Mouse (Mus musculus): ENCODE measurements at regions not wholly inside any gene's neighbourhood (a gene's known extent, or its start where the extent isn't known, plus 50 kb on each side); places are given as distances from the start of the nearest gene placed in this dataset.
"Not testable (repeated sequence)": the region's sequence is repeated elsewhere in the genome, so short reads cannot be mapped to it uniquely, and the experiment has no call there.

DNA sequence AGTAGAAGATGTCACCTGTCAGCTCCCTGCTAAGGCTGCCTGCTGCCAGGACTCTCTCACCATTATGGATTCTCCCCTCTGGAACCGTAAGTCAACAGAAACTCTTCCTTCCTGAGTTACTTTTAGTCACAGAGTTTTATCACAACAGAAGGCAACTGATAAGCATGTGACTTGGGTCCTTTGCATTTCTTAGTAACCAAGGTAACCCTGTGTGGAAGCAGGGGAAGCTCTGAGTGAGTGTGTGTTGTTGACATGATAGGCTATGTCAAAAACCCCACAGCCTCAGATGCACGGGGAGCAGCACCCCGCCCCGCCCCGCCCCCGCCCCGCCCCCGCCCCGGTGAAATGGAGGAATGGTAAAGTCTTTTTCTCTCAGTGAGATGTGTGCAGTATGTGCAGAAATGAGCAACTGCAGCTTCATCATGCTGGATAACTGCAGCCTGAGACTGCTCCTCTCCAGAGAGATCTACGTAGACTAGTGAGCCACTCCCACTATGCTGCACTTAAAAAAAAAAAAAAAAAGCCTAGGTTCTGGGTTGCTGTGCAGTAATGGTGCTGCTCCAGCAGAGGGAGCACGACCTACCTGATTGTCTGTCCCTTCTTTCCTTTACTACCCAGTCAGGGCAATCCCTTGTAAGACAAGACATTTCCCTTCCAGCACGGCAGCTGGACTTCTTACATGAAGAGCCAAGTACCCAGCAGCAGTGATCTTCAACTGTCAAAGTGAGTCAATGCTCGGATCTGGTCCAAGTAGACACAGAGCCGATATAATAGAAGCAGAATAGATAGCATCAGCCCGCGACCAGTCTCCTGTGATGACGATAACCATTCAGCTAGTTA lies 92.6 kb upstream of the Zfp706 start:
- Histone ChIP-seq H3K27ac (ENCODE audit: low read length) (no peak overlapping the region), H3K4me2 (replicated peaks; ENCODE audit: low read depth, low read length) (peak overlapping the region; percentile 26; the same call in 1 of the 2 replicates), H3K9me3 (ENCODE audit: control insufficient read depth, low read depth, low read length) (no peaks in the 10 kb centered on the region), H3K36me3 (ENCODE audit: control insufficient read depth, insufficient read depth, low read length) (no peaks in the 10 kb centered on the region), H3K27me3 (ENCODE audit: control insufficient read depth, insufficient read depth, low read length) (no peaks in the 10 kb centered on the region), H3K9ac (replicated peaks; ENCODE audit: low read depth, low read length) (no peak overlapping the region), H3K4me1 (ENCODE audit: control insufficient read depth, insufficient read depth, low read length) (no peaks in the 10 kb centered on the region), H3K4me3 (ENCODE audit: low read depth, low read length) (no peak overlapping the region)
- WGBS: 33% methylated on average over 17 of the region's 17 CpGs
- 0 out of 2 replicates have a peak, but pooled peaks have one; percentile 53 for ATAC-seq (ENCODE audit: insufficient number of reproducible peaks, insufficient read depth, low FRiP score, low read depth)

DNA sequence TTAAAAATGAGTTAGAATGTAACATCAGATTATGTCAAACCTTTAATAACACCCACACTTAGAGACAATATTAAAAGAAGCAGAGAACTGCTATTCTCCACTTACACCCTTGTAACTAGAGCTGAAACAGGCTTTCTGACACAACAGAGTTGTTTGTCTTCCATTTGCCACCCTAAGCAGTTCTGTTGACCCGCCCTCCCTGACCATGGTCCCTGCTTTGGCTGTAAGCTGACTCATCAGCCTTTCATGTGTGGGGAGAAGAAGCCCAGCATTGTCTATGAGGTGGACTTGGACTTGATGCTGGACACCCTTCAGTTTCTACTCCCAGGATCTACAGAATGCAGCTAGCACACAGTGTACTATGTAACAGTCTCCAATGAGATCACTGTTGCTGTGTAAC lies 91.6 kb upstream of the Zfp706 start:
- no peak overlapping the region for H3K9ac ChIP-seq (replicated peaks; ENCODE audit: low read depth, low read length)
- H3K4me1 ChIP-seq (ENCODE audit: control insufficient read depth, insufficient read depth, low read length): no peaks in the 10 kb centered on the region
- H3K4me3 ChIP-seq (ENCODE audit: low read depth, low read length): no peak overlapping the region
- no peak overlapping the region for H3K27ac ChIP-seq (ENCODE audit: low read length)
- H3K4me2 ChIP-seq (replicated peaks; ENCODE audit: low read depth, low read length): no peak overlapping the region
- no peaks in the 10 kb centered on the region for H3K9me3 ChIP-seq (ENCODE audit: control insufficient read depth, low read depth, low read length)
- no peaks in the 10 kb centered on the region for H3K27me3 ChIP-seq (ENCODE audit: control insufficient read depth, insufficient read depth, low read length)
- WGBS: 86% methylated on average over 1 of the region's 1 CpGs
- no peaks in the 10 kb centered on the region for H3K36me3 ChIP-seq (ENCODE audit: control insufficient read depth, insufficient read depth, low read length)
- no peak for ATAC-seq (ENCODE audit: insufficient number of reproducible peaks, insufficient read depth, low FRiP score, low read depth)

DNA sequence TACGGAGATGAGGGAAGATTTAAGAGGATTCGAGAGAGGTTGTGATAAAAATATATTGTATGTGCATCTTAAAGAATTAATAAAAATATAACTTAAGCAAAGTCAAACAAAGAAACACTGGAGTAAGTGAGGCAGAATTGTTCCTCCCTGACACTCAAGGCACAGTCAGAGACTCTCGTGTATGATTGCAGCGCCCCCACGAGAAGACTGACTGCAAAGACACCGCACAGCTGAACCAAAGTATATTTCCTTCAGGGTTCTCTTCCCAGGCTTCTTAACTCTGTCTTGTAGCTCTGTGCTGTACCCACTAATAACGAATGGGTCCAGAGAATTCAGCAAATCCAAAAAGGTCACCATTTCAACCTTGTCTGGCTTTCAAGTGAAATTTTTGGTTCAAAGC lies 89.9 kb upstream of the Zfp706 start:
- Histone ChIP-seq H3K4me2 (replicated peaks; ENCODE audit: low read depth, low read length) (no peak overlapping the region), H3K4me1 (ENCODE audit: control insufficient read depth, insufficient read depth, low read length) (no peaks in the 10 kb centered on the region), H3K9me3 (ENCODE audit: control insufficient read depth, low read depth, low read length) (no peaks in the 10 kb centered on the region), H3K4me3 (ENCODE audit: low read depth, low read length) (no peak overlapping the region), H3K27ac (ENCODE audit: low read length) (no peak overlapping the region), H3K9ac (replicated peaks; ENCODE audit: low read depth, low read length) (no peak overlapping the region), H3K36me3 (ENCODE audit: control insufficient read depth, insufficient read depth, low read length) (no peaks in the 10 kb centered on the region), H3K27me3 (ENCODE audit: control insufficient read depth, insufficient read depth, low read length) (no peaks in the 10 kb centered on the region)
- no peak for ATAC-seq (ENCODE audit: insufficient number of reproducible peaks, insufficient read depth, low FRiP score, low read depth)
- WGBS: 92% methylated on average over 7 of the region's 7 CpGs

DNA sequence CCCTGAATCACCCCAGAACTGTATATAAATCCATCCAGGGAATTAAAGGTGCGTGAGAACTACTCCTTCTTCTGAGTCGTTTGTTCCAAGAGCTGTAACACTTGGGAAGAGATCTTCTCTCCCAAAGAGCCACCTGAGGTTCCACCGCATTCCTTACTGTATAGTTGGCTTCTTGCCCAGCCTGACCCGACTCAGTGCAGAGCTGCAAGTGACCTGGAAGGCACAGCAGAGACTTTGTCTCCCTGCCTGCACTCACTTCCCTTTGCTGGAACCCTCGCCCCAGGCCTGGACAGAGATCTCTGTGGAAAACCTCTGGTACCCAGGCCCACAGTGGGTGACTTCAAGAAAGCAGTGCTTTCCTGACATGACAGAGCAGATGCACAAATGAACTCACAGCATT lies 83.6 kb upstream of the Zfp706 start:
- not testable (repeated sequence) for H3K4me2 ChIP-seq (replicated peaks; ENCODE audit: low read depth, low read length); H3K4me1 ChIP-seq (ENCODE audit: control insufficient read depth, insufficient read depth, low read length); ATAC-seq (ENCODE audit: insufficient number of reproducible peaks, insufficient read depth, low FRiP score, low read depth); H3K4me3 ChIP-seq (ENCODE audit: low read depth, low read length); H3K9ac ChIP-seq (replicated peaks; ENCODE audit: low read depth, low read length); H3K9me3 ChIP-seq (ENCODE audit: control insufficient read depth, low read depth, low read length); H3K27ac ChIP-seq (ENCODE audit: low read length); H3K27me3 ChIP-seq (ENCODE audit: control insufficient read depth, insufficient read depth, low read length); H3K36me3 ChIP-seq (ENCODE audit: control insufficient read depth, insufficient read depth, low read length)
- 65% methylated on average over 5 of the region's 5 CpGs for WGBS

DNA sequence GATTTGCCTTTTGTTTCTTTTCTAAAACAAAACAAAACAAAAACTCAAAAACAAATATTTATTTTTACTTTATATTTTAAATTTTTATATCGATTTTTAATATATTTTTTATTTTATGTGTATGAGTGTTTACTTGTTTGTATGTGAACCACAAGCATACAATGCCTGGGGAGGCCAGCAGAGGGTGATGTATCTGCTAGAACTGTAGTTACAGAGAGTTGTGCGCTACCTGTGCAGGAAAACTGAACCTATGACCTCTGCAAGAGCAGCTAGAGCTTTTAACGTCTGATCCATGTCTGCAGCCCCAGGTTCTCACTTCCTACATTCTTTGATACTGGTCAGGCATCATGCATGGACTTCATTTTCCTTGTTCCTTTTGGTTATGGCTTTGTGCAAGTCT lies 76.2 kb upstream of the Zfp706 start:
- Histone ChIP-seq H3K9me3 (ENCODE audit: control insufficient read depth, low read depth, low read length) (peaks cover 4% of the 10 kb centered on the region; the same call in 1 of the 2 replicates), H3K4me3 (ENCODE audit: low read depth, low read length) (no peak overlapping the region), H3K4me1 (ENCODE audit: control insufficient read depth, insufficient read depth, low read length) (no peaks in the 10 kb centered on the region), H3K36me3 (ENCODE audit: control insufficient read depth, insufficient read depth, low read length) (no peaks in the 10 kb centered on the region), H3K9ac (replicated peaks; ENCODE audit: low read depth, low read length) (no peak overlapping the region), H3K27me3 (ENCODE audit: control insufficient read depth, insufficient read depth, low read length) (no peaks in the 10 kb centered on the region), H3K4me2 (replicated peaks; ENCODE audit: low read depth, low read length) (no peak overlapping the region), H3K27ac (ENCODE audit: low read length) (no peak overlapping the region)
- no peak for ATAC-seq (ENCODE audit: insufficient number of reproducible peaks, insufficient read depth, low FRiP score, low read depth)
- 74% methylated on average over 3 of the region's 3 CpGs for WGBS

DNA sequence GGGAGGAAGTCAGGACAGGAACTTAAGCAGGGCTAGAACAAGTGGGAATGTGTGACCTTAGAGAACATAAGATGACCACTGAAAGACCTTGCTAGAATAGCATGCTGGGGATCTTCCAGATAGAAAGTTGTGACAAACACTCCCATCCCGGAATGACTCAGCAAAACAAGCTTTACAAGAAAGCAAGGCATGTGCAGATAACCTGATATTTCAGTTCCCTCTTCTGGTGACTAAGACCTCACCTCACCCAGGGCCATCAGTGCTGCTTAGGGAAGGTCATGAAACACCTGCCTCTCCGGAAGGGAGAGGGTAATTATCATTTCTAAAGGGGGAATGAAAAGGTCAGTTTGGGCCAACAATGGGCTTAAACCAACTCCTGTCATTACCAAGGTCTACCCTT lies 74.3 kb upstream of the Zfp706 start:
- Histone ChIP-seq H3K4me2 (replicated peaks; ENCODE audit: low read depth, low read length) (no peak overlapping the region), H3K27ac (ENCODE audit: low read length) (no peak overlapping the region), H3K4me3 (ENCODE audit: low read depth, low read length) (no peak overlapping the region), H3K9ac (replicated peaks; ENCODE audit: low read depth, low read length) (no peak overlapping the region), H3K9me3 (ENCODE audit: control insufficient read depth, low read depth, low read length) (no peaks in the 10 kb centered on the region), H3K36me3 (ENCODE audit: control insufficient read depth, insufficient read depth, low read length) (no peaks in the 10 kb centered on the region), H3K27me3 (ENCODE audit: control insufficient read depth, insufficient read depth, low read length) (no peaks in the 10 kb centered on the region), H3K4me1 (ENCODE audit: control insufficient read depth, insufficient read depth, low read length) (no peaks in the 10 kb centered on the region)
- ATAC-seq (ENCODE audit: insufficient number of reproducible peaks, insufficient read depth, low FRiP score, low read depth): no peak
- WGBS: 69% methylated on average over 2 of the region's 2 CpGs

DNA sequence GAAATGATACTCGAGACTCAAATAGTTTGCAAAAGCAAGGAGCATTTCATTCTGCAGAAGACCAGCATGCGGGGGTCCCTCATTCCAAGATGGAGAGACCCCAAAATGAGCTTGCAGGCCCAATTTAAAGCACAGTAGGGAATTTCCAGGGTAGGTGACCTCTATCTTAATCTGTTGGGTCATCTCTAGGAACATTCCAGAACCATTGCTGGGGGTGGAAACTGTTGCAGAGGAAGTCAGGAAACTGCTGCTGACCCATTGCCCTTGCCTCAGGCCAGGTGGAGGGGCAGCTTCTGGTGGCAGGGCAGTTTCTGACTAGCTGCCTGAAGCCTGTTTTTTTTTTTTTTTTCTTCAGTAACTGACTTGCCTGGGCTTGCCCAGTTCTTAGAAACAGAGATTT lies 73.4 kb upstream of the Zfp706 start:
- 92% methylated on average over 2 of the region's 2 CpGs for WGBS
- Histone ChIP-seq H3K27me3 (ENCODE audit: control insufficient read depth, insufficient read depth, low read length) (no peaks in the 10 kb centered on the region), H3K4me2 (replicated peaks; ENCODE audit: low read depth, low read length) (no peak overlapping the region), H3K4me3 (ENCODE audit: low read depth, low read length) (no peak overlapping the region), H3K27ac (ENCODE audit: low read length) (no peak overlapping the region), H3K36me3 (ENCODE audit: control insufficient read depth, insufficient read depth, low read length) (no peaks in the 10 kb centered on the region), H3K4me1 (ENCODE audit: control insufficient read depth, insufficient read depth, low read length) (no peaks in the 10 kb centered on the region), H3K9ac (replicated peaks; ENCODE audit: low read depth, low read length) (no peak overlapping the region), H3K9me3 (ENCODE audit: control insufficient read depth, low read depth, low read length) (no peaks in the 10 kb centered on the region)
- no peak for ATAC-seq (ENCODE audit: insufficient number of reproducible peaks, insufficient read depth, low FRiP score, low read depth)

DNA sequence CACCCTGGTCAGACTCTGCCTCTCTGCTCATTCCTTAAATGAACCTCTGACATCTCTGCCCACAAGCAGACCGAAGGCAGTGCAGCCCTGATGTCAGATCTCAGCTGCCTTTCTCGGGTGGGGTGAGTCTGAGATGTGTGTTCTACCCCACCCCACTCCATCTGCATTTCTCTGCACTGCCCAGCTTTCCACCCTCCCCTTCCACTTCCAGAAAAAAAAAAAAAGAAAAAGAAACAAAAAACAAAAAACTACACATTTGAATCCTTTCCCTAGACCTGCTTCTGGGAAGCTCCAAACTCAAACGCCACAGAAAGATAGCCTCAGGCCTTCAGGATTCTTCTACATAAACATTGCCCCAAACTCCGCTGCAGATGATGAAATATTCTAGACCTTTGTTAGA lies 72.8 kb upstream of the Zfp706 start:
- H3K27me3 ChIP-seq (ENCODE audit: control insufficient read depth, insufficient read depth, low read length): no peaks in the 10 kb centered on the region
- no peak overlapping the region for H3K4me2 ChIP-seq (replicated peaks; ENCODE audit: low read depth, low read length)
- no peaks in the 10 kb centered on the region for H3K36me3 ChIP-seq (ENCODE audit: control insufficient read depth, insufficient read depth, low read length)
- H3K9ac ChIP-seq (replicated peaks; ENCODE audit: low read depth, low read length): no peak overlapping the region
- no peaks in the 10 kb centered on the region for H3K4me1 ChIP-seq (ENCODE audit: control insufficient read depth, insufficient read depth, low read length)
- H3K9me3 ChIP-seq (ENCODE audit: control insufficient read depth, low read depth, low read length): no peaks in the 10 kb centered on the region
- WGBS: 93% methylated on average over 4 of the region's 4 CpGs
- no peak overlapping the region for H3K27ac ChIP-seq (ENCODE audit: low read length)
- ATAC-seq (ENCODE audit: insufficient number of reproducible peaks, insufficient read depth, low FRiP score, low read depth): no peak
- no peak overlapping the region for H3K4me3 ChIP-seq (ENCODE audit: low read depth, low read length)

DNA sequence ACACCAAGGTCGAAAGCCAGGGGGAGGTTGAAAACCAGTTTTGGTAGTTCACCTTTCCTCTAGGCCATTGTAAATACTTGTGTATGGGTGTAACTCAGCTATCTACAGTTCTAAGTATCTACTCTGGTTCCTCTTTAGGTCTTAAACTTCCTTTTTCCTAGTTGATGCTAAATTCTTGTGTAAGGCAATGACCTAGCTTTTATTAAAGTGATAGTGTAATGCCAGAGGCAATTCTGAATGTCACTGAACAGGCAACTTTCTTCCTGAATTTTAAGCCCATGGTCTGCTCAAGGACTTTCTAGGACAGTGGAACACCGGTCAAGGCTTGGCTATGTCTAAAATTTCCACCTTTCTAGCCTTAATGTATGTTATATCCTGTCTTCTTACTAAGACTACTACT lies 66.6 kb upstream of the Zfp706 start:
- H3K27ac ChIP-seq (ENCODE audit: low read length); H3K27me3 ChIP-seq (ENCODE audit: control insufficient read depth, insufficient read depth, low read length); H3K4me3 ChIP-seq (ENCODE audit: low read depth, low read length); ATAC-seq (ENCODE audit: insufficient number of reproducible peaks, insufficient read depth, low FRiP score, low read depth); H3K4me1 ChIP-seq (ENCODE audit: control insufficient read depth, insufficient read depth, low read length); H3K4me2 ChIP-seq (replicated peaks; ENCODE audit: low read depth, low read length); H3K36me3 ChIP-seq (ENCODE audit: control insufficient read depth, insufficient read depth, low read length); H3K9me3 ChIP-seq (ENCODE audit: control insufficient read depth, low read depth, low read length); H3K9ac ChIP-seq (replicated peaks; ENCODE audit: low read depth, low read length): not testable (repeated sequence)
- 87% methylated on average over 2 of the region's 2 CpGs for WGBS
